Mouse (Mus musculus) hindbrain, embryonic 14.5 days (tissue): ENCODE results near the gene Rgcc. TPM values are rescaled to one million over a fixed set of nuclear protein-coding genes. Genes with fewer than 3 reads are reported as not detected.

Experiments used
- ATAC-seq: fragments of 200-750 bp; cut with Nextera tagmentation; 2 replicates; pipeline ENCODE4 v1.8.0; 2017; ENCODE audit warnings: moderate number of reproducible peaks, mild to moderate bottlenecking, moderate TSS enrichment, moderate library complexity; ENCODE audit not compliant: low FRiP score
- DNase-seq: peaks from one replicate; pipeline ENCODE4 v3.0.0-alpha.2; 2015; ENCODE audit warnings: low spot score
- H3K27ac ChIP-seq: fragments of 300-500 bp; sonication (generic); 2 replicates; pipeline ENCODE4 v1.5.1; 2014; ENCODE audit warnings: mild to moderate bottlenecking, moderate library complexity
- H3K27me3 ChIP-seq: fragments of 300-500 bp; sonication (generic); 2 replicates; pipeline ENCODE4 v1.6.1; 2014; ENCODE audit warnings: mild to moderate bottlenecking, low read length, mixed read lengths; ENCODE audit not compliant: control insufficient read depth, insufficient read depth
- H3K36me3 ChIP-seq: fragments of 300-500 bp; sonication (generic); replicated peaks from 2 replicates; pipeline ENCODE4 v1.6.1; 2014; ENCODE audit not compliant: control insufficient read depth, insufficient read depth
- H3K4me1 ChIP-seq: fragments of 300-500 bp; sonication (generic); replicated peaks from 2 replicates; pipeline ENCODE4 v1.6.1; 2014; ENCODE audit warnings: antibody characterized with exemption, low read length, mixed read lengths; ENCODE audit not compliant: control insufficient read depth, insufficient read depth
- H3K4me2 ChIP-seq: fragments of 300-500 bp; sonication (generic); replicated peaks from 2 replicates; pipeline ENCODE4 v1.6.1; 2014; ENCODE audit warnings: mild to moderate bottlenecking, moderate library complexity
- H3K4me3 ChIP-seq: fragments of 300-500 bp; sonication (generic); replicated peaks from 2 replicates; pipeline ENCODE4 v1.5.1; 2014; ENCODE audit warnings: mild to moderate bottlenecking, low read length
- H3K9ac ChIP-seq: fragments of 300-500 bp; sonication (generic); 2 replicates; pipeline ENCODE4 v1.6.1; 2014
- H3K9me3 ChIP-seq: fragments of 300-500 bp; sonication (generic); 2 replicates; pipeline ENCODE4 v1.6.1; 2016; ENCODE audit warnings: low read length; ENCODE audit not compliant: control insufficient read depth
- WGBS: fragments of 180-500 bp; shearing (Covaris S2); extraction: QIAGEN DNeasy Blood & Tissue Kit; methylation state at CpG from one replicate; pipeline ENCODE4 v1.1.7; 2014; 5-methylcytosine and 5-hydroxymethylcytosine counted together
- polyA plus RNA-seq: library from polyadenylated mRNA; unstranded; fragments of >200 nt; fragmentation: Nextera tagmentation; extraction: Ambion mirVana; gene quantifications from 2 replicates; pipeline ENCODE4 v1.2.1, GENCODE M21; 2014

Gene Rgcc
- polyA plus RNA-seq, 1 experiment from 2014 or later: 40.4 TPM

DNA sequence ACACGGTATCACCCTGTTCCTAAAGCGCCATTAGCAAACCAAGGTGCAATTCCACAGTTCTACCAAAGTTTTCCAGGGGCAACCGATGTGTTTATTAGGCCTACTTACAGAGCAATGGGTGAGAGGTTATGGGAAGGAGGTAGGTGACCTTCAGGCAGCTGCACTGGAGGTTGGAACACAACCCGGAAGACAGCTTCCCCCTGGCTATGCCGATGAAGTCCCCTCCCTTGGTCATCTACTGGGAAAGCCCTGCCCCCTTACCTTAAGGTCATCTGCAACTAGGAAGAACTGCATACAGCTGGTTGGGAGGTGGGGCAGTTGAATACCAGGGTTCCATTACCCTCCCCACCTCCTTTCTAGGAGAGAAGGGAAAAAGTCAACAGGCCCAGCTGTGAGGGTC, 15.9 kb downstream of the Rgcc start:
- H3K4me1 ChIP-seq: no peaks in the 10 kb centered on the region; the same call in 1 of the 2 replicates
- WGBS: 94% methylated on average over 5 of the region's 5 CpGs

DNA sequence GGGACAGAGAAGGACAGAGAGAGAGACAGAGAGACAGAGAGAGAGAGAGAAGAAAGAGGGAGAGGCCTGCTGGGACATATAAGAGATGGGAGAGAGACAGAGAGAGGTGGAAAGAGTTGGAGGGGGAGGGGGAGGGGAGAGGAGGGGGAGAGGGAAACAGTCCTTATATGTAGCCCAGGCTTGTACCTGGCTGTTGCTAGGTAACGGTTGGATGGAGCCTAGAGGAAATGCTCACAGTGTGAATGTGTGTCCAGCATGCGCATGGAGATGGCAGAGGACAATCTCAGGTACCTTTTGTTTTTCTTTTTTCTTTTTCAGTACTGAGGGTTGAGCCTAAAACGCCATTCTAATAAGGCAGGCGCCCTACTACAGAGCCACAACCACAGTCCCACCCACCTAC, 16.8 kb downstream of the Rgcc start:
- Histone ChIP-seq H3K4me1 (no peaks in the 10 kb centered on the region; the same call in 1 of the 2 replicates), H3K9ac (no peak overlapping the region), H3K4me3 (no peak overlapping the region), H3K36me3 (no peaks in the 10 kb centered on the region), H3K27ac (no peak overlapping the region), H3K27me3 (no peaks in the 10 kb centered on the region), H3K4me2 (no peak overlapping the region), H3K9me3 (0 out of 2 replicates have a peak, but pooled peaks cover 5% of the 10 kb centered on the region)
- 86% methylated on average over 4 of the region's 4 CpGs for WGBS
- ATAC-seq: no peak
- DNase-seq: no peak

More for the DNA sequence above, 15.9 kb downstream of the Rgcc start:
- Histone ChIP-seq H3K36me3 (no peaks in the 10 kb centered on the region), H3K4me2 (no peak overlapping the region), H3K27me3 (no peaks in the 10 kb centered on the region), H3K4me3 (no peak overlapping the region), H3K9ac (no peak overlapping the region), H3K27ac (no peak overlapping the region), H3K9me3 (0 out of 2 replicates have a peak, but pooled peaks cover 5% of the 10 kb centered on the region)
- ATAC-seq (no peak), DNase-seq (no peak)

DNA sequence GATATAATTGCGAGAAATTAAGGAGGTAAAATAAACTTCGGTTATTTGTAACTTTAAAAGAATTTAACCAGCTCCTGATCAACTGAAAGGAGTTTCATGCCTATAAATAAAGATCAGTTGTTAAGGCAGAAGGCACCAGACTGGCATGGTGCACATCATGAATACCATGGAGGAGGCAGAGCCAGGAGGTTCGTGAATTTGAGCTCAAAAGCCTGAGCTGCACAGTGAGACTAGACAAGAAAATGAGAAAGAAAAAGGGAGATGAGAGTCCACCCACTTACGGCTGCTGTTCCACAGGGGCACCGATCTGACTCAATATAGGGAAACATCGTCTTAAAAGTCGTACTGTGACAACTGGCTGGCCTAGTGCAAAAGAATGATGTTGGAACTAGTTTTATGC, 17.5 kb downstream of the Rgcc start:
- Histone ChIP-seq H3K27me3 (no peaks in the 10 kb centered on the region), H3K4me3 (no peak overlapping the region), H3K9ac (no peak overlapping the region), H3K36me3 (no peaks in the 10 kb centered on the region), H3K27ac (no peak overlapping the region), H3K4me1 (no peaks in the 10 kb centered on the region; the same call in 1 of the 2 replicates), H3K4me2 (no peak overlapping the region), H3K9me3 (0 out of 2 replicates have a peak, but pooled peaks cover 5% of the 10 kb centered on the region)
- ATAC-seq (no peak), DNase-seq (no peak)
- 94% methylated on average over 7 of the region's 7 CpGs for WGBS

DNA sequence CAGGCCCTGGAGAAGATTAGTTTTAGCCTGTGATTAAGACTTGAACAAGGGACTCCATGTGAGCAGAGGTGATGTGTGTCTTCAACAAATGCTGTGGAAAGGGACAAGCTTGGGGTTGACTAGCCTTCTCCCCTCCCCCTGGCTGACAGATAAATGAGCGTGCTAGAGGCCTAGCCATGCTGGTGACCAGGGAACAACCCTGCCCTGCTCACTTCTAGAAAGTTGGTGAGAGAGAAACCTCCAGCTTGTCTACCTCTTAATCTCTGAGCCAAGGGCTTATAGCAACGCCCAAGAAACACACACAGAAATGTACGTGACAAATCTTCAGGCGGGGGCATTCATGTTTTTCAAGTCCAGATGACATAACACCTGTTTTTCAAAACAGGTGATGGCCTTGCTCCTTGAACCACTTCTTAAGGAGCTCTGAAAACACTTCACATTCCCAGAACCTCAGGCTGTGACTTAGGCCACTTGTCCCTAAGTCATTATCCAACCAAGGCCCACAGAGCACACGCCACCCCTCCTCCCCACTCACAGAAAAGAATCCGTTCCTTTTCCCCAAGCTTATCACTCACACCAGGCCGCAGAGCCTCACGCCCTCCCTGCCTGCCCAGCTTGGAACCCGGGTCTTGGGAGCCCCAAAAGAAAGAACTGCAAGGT, 19.4 kb downstream of the Rgcc start:
- Histone ChIP-seq H3K4me1 (no peaks in the 10 kb centered on the region), H3K27ac (no peak overlapping the region), H3K27me3 (no peaks in the 10 kb centered on the region), H3K4me2 (no peak overlapping the region), H3K36me3 (no peaks in the 10 kb centered on the region), H3K4me3 (no peak overlapping the region), H3K9ac (no peak overlapping the region), H3K9me3 (0 out of 2 replicates have a peak, but pooled peaks cover 5% of the 10 kb centered on the region)
- ATAC-seq (no peak), DNase-seq (no peak)
- WGBS: 92% methylated on average over 9 of the region's 9 CpGs

DNA sequence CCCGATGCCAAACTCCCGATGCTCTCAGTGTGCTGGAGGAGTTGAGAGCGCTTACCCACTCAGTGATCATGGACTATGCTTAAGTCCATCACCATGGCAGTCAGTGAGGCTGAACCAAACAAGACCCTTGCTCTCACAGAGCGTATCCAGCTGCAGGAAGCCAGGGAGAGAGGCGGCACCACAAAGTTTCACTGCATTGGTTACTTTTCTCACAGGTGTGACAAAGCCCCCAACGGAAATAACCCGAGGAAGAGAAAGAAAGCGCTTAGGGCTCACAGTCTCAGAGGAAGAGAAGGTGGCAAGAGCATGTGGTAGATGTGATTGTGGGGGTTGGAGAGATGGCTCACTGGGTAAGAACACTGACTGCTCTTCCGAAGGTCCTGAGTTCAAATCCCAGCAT, 21.0 kb downstream of the Rgcc start:
- Histone ChIP-seq H3K9me3 (0 out of 2 replicates have a peak, but pooled peaks cover 5% of the 10 kb centered on the region), H3K27me3 (no peaks in the 10 kb centered on the region), H3K4me3 (no peak overlapping the region), H3K4me1 (no peaks in the 10 kb centered on the region), H3K4me2 (no peak overlapping the region), H3K27ac (no peak overlapping the region), H3K9ac (no peak overlapping the region), H3K36me3 (no peaks in the 10 kb centered on the region)
- 90% methylated on average over 9 of the region's 9 CpGs for WGBS
- DNase-seq (no peak), ATAC-seq (no peak)

DNA sequence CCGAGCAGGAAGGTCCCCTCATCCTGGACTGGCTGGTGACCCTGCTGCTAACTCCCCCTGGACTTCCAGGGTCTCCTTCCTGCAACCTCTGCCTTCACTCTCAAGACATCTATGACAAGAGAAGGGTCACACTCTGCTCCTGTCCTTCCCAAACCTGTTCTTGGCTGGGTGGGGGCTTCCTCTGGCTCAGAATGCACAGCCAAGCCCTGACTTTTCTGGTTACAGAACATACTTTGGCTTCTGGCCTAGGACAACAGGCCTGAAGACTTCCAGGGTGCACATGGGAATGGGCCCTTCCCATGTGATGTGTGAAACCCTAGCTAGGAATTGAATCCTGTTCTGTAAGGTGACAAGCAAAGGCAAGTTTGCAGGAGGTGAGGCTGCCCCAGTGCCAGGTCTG, 22.0 kb downstream of the Rgcc start:
- Histone ChIP-seq H3K36me3 (no peaks in the 10 kb centered on the region), H3K9me3 (0 out of 2 replicates have a peak, but pooled peaks cover 5% of the 10 kb centered on the region), H3K4me3 (no peak overlapping the region), H3K4me2 (no peak overlapping the region), H3K27me3 (no peaks in the 10 kb centered on the region), H3K27ac (no peak overlapping the region), H3K4me1 (no peaks in the 10 kb centered on the region), H3K9ac (no peak overlapping the region)
- WGBS: 79% methylated on average over 1 of the region's 1 CpGs
- no peak for ATAC-seq
- DNase-seq: no peak

DNA sequence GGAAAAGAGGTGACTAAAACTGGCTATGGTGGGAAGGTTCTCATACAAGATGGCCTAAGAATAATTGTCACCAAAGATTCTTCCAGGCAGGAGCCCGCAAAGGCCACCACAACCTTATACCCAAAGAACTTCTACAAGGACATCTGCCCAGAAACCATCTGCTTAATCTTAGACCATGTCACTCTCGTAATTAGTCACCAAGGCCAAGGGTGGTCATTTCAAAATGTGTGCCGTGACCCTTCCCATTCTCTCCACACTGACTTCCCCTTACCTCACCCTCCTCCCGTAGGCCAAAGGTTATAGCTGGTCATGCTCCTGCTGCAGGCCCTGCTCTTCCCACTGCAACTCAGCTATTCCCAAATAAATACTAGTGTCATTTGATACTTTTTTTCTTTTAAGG, 22.5 kb downstream of the Rgcc start:
- WGBS: 84% methylated on average over 4 of the region's 4 CpGs

DNA sequence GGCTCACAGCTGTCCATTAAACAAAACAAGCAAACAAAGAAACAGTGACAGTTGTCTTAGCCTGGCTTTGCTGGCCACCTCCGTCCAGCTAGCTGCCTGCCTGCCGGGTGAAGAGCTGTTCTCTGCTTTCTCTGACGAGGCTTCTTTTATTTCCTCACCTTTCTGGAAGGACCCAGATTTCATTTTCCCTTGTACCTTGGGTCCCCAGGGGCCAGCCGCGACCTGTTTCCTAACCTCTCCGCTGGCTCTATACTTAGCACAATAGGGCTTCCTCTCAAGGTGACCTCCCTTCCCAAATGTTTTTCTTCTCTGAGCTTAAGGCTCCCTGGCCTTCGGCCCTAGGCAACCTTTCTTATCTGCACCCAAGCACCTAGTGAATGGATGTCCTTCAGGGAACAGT, 23.5 kb downstream of the Rgcc start:
- H3K4me2 ChIP-seq: no peak overlapping the region
- WGBS: 43% methylated on average over 7 of the region's 7 CpGs
- no peak overlapping the region for H3K27ac ChIP-seq
- H3K36me3 ChIP-seq: no peaks in the 10 kb centered on the region
- H3K27me3 ChIP-seq: no peaks in the 10 kb centered on the region
- H3K4me1 ChIP-seq: peaks cover 12% of the 10 kb centered on the region; the same call in 1 of the 2 replicates
- H3K9ac ChIP-seq: no peak overlapping the region
- H3K9me3 ChIP-seq: no peaks in the 10 kb centered on the region
- DNase-seq: no peak
- no peak overlapping the region for H3K4me3 ChIP-seq
- no peak for ATAC-seq

More for the DNA sequence above, 22.5 kb downstream of the Rgcc start:
- Histone ChIP-seq H3K9me3 (0 out of 2 replicates have a peak, but pooled peaks cover 5% of the 10 kb centered on the region), H3K4me1 (peaks cover 5% of the 10 kb centered on the region; the same call in 1 of the 2 replicates), H3K9ac (no peak overlapping the region), H3K36me3 (no peaks in the 10 kb centered on the region), H3K4me2 (no peak overlapping the region), H3K27me3 (no peaks in the 10 kb centered on the region), H3K4me3 (no peak overlapping the region), H3K27ac (no peak overlapping the region)
- ATAC-seq (no peak), DNase-seq (no peak)

DNA sequence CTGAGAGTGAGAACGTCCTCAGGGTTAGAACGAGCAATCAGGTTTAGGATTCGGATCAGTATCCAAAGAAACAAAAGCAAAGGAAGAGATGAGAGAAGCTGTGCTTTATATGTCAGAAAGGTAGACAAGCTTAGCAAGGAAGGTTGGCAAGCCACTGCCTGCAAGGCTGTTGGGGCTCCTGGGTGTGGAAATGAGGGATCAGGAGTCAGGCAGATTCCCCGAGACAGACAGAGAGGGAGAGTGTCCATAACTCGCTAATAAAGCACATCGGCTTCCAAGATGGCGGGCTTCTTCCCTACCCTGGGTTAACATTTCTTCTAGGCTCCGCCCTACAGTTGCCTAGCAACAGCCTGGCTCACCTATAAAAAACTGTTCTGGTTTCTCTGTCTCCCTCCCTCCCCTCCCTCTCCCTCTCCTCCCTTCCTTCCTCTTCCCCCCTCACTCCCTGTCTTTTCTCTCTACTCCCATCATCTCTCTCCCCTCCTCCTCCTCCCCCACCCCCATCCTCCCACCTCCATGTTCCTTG, 25.5 kb downstream of the Rgcc start:
- Histone ChIP-seq H3K9ac (no peak overlapping the region), H3K4me3 (no peak overlapping the region), H3K27ac (no peak overlapping the region), H3K36me3 (no peaks in the 10 kb centered on the region), H3K9me3 (no peaks in the 10 kb centered on the region), H3K4me2 (no peak overlapping the region), H3K4me1 (peaks cover 12% of the 10 kb centered on the region; the same call in 1 of the 2 replicates), H3K27me3 (no peaks in the 10 kb centered on the region)
- 76% methylated on average over 8 of the region's 8 CpGs for WGBS
- ATAC-seq (no peak), DNase-seq (no peak)
